Mouse (Mus musculus): ENCODE results near the gene Zmynd19. TPM values are rescaled to one million over a fixed set of nuclear protein-coding genes. Genes with fewer than 3 reads are reported as not detected.

Gene Zmynd19
- 16.0 TPM for total RNA-seq (2023)

DNA sequence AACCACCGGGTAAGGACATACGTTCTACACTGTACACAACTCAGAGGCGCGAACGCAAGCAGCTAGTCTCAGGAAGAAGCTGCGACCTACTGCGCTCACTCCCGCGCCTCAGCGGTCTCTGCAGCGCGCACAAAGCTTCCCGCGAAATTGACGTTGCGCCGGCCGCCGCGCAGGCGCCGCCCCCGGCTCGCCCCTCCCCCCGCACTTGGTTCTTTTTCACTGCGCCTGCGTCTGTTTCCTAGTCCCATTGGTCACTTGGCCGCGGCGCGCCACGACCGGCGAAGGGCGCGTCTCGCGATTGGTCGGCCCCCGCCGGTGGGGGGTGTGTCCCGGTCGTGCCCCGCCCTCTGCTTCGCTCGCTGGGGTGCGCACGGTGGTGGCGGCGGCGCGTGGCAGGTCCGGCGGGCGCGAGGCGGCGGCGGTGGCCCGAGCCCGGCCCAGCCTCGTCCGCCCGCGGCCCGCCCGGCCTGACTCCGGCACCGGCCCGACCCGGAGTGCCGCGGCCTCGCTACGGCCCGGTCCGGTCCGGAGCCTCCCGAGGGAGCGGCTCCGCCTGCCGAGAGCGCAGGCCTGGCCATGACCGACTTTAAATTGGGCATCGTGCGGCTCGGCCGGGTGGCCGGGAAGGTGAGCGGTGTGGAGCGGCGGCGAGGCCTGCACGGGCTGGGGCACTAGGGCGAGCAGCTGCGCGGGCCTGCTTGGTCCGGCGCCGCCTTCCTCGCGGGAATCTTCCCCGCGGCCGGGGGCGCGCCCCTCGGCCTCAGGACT lies at the start of gene Zmynd19:
Gene Zmynd19, plus strand, starts transcription at position 372 of the 768 bp plus-strand sequence.

DNA sequence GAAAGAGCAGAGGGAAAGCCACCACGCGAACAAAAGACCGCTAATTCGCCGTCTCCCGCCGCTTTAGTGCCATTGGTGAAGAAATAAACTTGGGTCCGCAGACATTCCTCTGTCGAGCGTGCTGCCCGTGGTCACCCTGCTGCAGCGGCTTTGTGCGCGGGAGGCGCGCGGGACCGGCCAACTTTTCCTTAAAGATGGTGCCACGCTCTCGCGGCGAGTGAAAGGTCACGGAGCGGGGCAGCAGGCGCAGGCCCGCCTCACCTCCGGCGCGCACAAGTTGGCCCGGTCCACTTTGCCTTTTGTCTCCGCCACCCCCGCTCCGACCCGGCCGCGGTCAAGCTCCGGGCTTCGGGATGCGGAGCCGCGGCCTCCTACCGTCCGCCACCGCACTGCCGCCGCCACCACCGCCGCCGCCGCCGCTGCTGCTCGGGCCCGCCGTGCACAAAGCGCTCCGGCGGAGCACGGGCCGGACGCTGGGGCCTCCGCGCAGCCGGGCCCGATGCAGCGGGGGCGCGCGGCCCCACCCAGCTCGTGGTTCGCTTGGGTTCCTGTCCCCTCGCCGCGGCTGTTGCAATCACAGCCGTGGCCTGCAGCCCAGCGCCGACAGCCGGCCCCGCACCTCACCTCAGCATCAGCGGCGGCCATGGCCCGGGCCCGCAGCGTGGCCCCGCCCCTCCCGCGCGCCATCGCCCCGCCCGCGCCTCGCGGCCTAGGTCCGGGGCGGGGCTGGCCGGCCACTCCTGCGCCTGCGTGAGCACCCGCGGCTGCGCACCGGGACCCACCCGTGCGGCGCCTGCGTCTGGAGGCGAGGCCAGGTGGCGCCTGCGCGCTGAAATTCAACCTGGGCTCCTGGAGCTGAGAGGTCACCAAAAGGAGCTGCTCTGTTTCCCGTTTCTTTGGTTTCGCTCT lies 30.4 kb upstream of the Zmynd19 start, which contains the start of gene Ehmt1:
Gene Ehmt1, minus strand, starts transcription at position 685 of the 909 bp plus-strand sequence.

DNA sequence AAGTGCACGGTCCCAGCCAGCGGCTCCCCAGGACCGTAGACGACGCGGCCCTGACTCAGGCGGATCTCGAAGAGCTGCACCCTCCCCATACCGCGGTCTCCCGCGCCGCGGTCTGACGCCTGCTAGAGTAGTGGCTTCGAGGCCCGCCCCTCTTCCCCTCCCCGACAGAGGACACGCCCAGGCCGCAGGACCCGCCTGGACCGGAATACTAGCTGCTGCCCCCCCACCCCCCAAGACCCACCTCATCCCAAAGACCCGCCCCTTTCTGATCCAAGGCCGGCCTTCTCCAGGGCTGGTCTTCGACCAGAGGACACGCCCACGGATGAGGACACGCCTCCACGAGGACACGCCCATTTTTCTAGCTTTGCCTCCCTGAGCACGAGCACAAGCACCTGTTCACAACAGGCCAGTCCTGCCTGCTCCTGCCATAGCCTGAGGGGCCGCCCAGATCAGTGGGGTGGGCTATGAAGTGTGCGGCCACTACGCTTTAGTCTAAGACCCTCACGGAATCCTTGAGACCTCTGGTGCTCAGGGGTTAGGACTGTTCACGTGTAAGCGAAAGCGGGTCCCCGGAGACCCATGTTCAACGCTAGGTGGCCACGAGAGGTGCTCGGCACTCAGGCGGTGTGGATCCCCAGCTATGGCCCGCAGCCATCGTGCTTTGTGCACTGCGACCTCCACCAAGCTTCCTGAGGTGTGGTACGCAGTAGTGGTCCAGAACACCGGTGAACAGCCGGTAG lies 14.4 kb upstream of the Zmynd19 start, which contains the start of gene Arrdc1:
Gene Arrdc1, minus strand, starts transcription at position 196 of the 740 bp plus-strand sequence.

DNA sequence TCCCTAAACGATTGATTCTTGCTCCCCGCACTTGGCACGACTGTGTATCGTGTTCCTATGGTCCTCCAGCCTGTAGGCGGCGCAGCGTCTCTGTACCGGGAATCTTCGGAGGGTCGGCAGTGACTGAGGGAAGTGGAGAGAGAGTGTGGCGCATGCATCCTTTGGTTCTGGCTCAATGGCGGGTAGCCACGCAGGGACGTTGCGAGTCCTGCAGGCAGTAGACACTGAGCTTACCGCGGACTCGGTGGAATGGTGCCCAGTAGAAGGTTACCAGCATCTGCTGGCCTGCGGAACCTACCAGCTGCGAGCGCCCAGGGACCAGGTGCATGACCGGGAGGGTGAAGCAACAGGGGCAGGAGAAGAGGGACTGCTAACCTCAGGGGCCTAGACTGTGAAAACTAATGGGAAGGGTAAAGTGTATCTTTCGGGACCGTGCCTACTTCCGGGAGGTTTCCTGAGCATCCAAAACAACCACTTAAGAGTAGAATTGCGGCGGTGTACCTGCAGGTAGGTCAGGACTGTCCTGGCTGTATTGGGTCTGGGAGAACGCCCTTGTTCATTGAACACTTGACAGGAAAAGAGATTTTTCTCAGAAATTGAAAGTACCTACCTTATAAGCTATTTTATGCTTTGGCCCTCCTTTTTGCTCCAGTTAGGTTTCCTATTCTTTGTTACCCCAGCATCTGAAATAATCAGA lies 12.9 kb downstream of the Zmynd19 start, which contains the start of gene Dph7:
Gene Dph7, plus strand, starts transcription at position 97 of the 697 bp plus-strand sequence.

DNA sequence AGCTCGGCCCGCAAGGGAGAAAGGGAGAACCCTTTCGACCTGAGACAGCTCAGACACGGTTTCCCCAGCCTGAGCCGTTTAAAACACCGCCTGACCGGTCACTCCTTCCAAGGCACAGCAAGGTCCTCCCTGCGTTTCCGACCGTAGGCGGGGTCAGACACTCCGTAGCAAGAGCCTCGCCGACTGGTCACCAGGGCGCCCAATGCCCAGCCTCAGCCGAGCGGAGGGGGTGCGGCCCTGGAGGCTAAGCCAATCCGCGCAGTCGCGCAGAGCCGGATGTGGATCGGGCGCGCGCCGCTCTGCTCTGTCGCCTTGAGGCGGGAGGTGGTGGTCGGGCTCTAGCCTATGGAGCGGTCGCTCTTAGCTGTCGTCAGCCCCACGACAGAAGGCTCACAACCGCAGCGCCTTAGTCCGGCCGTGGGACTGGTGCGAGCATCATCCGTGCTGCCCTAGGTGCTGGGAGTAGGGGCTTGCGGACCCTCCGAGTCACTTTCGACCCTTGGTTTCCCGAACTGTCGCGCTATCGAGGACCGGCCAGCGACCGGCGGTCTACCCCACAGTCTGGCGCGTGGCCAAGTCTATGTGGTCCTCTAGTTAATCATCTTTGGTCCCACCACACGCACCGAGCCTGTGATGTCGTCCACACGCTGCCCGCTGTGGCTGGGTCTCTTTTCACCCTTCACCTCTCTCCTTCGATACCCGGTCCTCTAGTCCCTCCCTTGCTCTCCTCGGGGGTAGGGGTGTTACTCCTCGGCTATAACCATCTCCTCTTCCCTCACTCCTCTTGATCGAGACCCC lies 25.5 kb downstream of the Zmynd19 start, which contains the start of gene Mrpl41:
Gene Mrpl41, minus strand, starts transcription at position 193 of the 798 bp plus-strand sequence.

DNA sequence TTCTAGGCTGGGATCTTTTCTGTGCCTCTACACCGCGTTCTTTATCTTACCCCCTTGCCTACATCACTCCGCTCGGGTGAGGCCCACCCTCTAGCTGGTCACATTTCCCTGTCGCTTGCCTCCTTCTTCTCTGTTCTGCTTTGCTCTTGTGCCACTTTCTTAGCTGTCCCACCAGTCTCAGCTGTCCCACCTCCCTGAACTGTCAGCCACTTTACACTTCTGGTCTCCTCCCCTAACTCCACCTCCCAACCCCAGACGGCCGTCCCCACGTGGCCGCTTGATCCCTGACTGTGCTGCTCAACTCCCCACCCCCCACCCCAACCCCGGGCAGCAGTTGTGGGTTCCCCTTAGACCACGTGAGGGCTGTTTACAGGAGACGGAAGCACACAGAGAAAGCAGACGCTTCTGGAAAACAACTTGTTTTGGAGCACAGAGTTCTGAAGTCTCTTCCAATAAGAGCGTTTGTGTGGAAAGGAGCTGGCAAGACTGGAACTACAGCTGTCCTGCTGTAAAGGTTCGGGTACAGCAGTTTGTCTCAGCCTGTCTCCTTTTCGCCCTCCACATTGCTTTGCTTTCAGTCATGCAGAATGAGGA lies 26.2 kb downstream of the Zmynd19 start, which contains the start of gene Pnpla7:
Gene Pnpla7, plus strand, starts transcription at position 330 of the 594 bp plus-strand sequence.

Other genes with a start within 250 kb of the Zmynd19 start
- not detected for gene Cacna1b, start 186.6 kb upstream of the Zmynd19 start, total RNA-seq (2023)
- gene Ehmt1, start 30.2 kb upstream of the Zmynd19 start, total RNA-seq (2023), result 126 TPM
- 107 TPM for gene Arrdc1, start 14.5 kb upstream of the Zmynd19 start, total RNA-seq (2023)
- 14.7 TPM for gene Dph7, start 12.6 kb downstream of the Zmynd19 start, total RNA-seq (2023)
- gene Mrpl41, start 25.3 kb downstream of the Zmynd19 start, total RNA-seq (2023), result 23.9 TPM
- gene Pnpla7, start 26.2 kb downstream of the Zmynd19 start, total RNA-seq (2023), result 153 TPM
- 29.2 TPM for gene Nsmf, start 104.6 kb downstream of the Zmynd19 start, total RNA-seq (2023)
- gene Entpd8, start 130.5 kb downstream of the Zmynd19 start, total RNA-seq (2023), result not detected
- gene Noxa1, start 145.4 kb downstream of the Zmynd19 start, total RNA-seq (2023), result not detected
- gene Nrarp, start 231.0 kb downstream of the Zmynd19 start, total RNA-seq (2023), result 7.0 TPM
- gene Tor4a, start 247.1 kb downstream of the Zmynd19 start, total RNA-seq (2023), result 14.4 TPM